Mouse (Mus musculus): ENCODE measurements around the gene Tmc3. TPM values are rescaled to one million over a fixed set of nuclear protein-coding genes. Genes with fewer than 3 reads are reported as not detected.
A peak's percentile ranks its signal among the peaks of the same experiment; 100 is the strongest.

Gene Tmc3
- polyA plus RNA-seq, 1 experiment = 1.0 TPM

GRCm38 (mm10) chr7:83597063-83597462 lies 12.3 kb downstream of the Tmc3 start:
- Histone ChIP-seq H3K4me3 (ENCODE audit: insufficient read depth, low read depth, low read length) (no peak overlapping the region), H3K4me1 (ENCODE audit: control insufficient read depth, insufficient read depth, low read length) (no peaks in the 10 kb centered on the region), H3K36me3 (ENCODE audit: control insufficient read depth, insufficient read depth, low read length) (no peaks in the 10 kb centered on the region), H3K27me3 (replicated peaks; ENCODE audit: control insufficient read depth, insufficient read depth, low read length) (no peaks in the 10 kb centered on the region), H3K27ac (ENCODE audit: insufficient read depth, low read depth, low read length) (no peak overlapping the region)
- DNase-seq = no peak
- WGBS = 92% methylated on average over 3 of the region's 3 CpGs
- no peak for TF ChIP-seq POLR2A (IDR thresholded peaks at IDR 0.05; ENCODE audit: low read depth, low read length)
- no peak for TF ChIP-seq CTCF (conservative IDR thresholded peaks at IDR 0.05; ENCODE audit: insufficient read depth, insufficient read length, low read depth, low read length)

DNA sequence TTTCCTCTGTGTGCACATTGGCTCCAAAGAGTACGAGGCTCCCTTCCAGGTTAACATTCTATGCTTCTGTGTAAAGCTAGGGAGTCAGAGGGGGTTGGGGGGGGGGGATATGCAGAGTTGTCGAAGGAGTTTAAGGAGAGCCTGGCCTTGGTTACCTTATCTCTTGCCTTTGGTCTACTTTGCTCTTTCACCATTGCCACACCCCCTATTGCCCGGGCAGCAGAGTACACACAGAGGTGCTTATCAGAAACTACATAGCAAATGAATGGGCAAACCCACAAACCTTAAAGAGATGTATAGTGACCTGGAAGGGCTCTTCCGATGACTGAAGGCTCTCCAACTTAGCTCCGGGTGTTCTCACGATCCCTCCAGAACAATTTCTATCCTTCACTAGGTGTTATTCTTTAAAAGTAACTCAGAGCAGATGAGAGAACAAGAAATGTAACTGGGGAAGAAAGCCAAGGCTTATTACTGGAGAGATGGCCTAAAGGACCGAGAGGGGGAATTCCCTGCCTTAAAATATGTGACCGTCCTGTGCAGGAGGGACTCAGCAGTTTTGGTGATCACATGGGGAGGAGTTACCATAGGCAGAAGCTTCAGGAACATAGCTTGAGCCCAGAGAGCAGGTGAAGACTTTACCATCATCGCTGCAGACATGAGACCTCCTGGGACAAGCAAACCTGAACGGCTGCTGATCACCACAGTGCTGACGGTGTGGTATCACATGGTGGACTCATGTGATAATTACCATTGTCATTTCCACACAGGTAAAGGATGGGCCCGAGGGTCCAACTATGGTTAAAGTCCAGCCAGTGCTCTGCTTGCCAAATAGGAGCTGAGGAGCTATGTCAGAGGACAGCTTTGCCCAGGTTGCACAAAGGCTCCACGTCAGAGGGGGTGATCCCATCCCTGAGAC lies 14.5 kb downstream of the Tmc3 start:
- 88% methylated on average over 13 of the region's 13 CpGs for WGBS
- H3K4me3 ChIP-seq (ENCODE audit: insufficient read depth, low read depth, low read length) = no peak overlapping the region
- H3K27ac ChIP-seq (ENCODE audit: insufficient read depth, low read depth, low read length) = no peak overlapping the region
- no peaks in the 10 kb centered on the region for H3K27me3 ChIP-seq (replicated peaks; ENCODE audit: control insufficient read depth, insufficient read depth, low read length)
- TF ChIP-seq CTCF (conservative IDR thresholded peaks at IDR 0.05; ENCODE audit: insufficient read depth, insufficient read length, low read depth, low read length) (no peak), POLR2A (IDR thresholded peaks at IDR 0.05; ENCODE audit: low read depth, low read length) (no peak)
- no peak for DNase-seq
- no peaks in the 10 kb centered on the region for H3K36me3 ChIP-seq (ENCODE audit: control insufficient read depth, insufficient read depth, low read length)
- no peaks in the 10 kb centered on the region for H3K4me1 ChIP-seq (ENCODE audit: control insufficient read depth, insufficient read depth, low read length)

DNA sequence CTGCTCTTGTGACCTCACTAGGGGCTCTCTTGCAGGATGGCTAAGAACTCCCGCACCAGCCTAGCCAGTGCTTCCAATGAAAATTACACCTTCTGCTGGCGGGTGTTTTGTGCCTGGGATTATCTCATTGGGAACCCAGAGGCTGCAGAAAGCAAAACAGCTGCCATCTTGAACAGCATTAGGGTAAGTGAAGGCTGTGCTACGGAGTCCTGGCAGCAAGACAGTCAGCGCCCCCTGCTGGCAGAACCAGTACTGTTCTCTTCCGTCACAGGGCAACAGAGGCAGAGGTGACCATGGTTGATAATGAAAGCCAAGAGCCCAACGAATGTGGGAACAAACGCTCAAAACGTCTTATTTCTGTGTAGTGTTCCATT lies 15.2 kb downstream of the Tmc3 start:
- 68% methylated on average over 8 of the region's 8 CpGs for WGBS
- H3K27ac ChIP-seq (ENCODE audit: insufficient read depth, low read depth, low read length) = no peak overlapping the region
- H3K36me3 ChIP-seq (ENCODE audit: control insufficient read depth, insufficient read depth, low read length) = no peaks in the 10 kb centered on the region
- no peaks in the 10 kb centered on the region for H3K4me1 ChIP-seq (ENCODE audit: control insufficient read depth, insufficient read depth, low read length)
- DNase-seq = peak; percentile 58
- no peak for TF ChIP-seq POLR2A (IDR thresholded peaks at IDR 0.05; ENCODE audit: low read depth, low read length)
- peak; percentile 77 for TF ChIP-seq CTCF (conservative IDR thresholded peaks at IDR 0.05; ENCODE audit: insufficient read depth, insufficient read length, low read depth, low read length)
- no peak overlapping the region for H3K4me3 ChIP-seq (ENCODE audit: insufficient read depth, low read depth, low read length)
- H3K27me3 ChIP-seq (replicated peaks; ENCODE audit: control insufficient read depth, insufficient read depth, low read length) = no peaks in the 10 kb centered on the region

DNA sequence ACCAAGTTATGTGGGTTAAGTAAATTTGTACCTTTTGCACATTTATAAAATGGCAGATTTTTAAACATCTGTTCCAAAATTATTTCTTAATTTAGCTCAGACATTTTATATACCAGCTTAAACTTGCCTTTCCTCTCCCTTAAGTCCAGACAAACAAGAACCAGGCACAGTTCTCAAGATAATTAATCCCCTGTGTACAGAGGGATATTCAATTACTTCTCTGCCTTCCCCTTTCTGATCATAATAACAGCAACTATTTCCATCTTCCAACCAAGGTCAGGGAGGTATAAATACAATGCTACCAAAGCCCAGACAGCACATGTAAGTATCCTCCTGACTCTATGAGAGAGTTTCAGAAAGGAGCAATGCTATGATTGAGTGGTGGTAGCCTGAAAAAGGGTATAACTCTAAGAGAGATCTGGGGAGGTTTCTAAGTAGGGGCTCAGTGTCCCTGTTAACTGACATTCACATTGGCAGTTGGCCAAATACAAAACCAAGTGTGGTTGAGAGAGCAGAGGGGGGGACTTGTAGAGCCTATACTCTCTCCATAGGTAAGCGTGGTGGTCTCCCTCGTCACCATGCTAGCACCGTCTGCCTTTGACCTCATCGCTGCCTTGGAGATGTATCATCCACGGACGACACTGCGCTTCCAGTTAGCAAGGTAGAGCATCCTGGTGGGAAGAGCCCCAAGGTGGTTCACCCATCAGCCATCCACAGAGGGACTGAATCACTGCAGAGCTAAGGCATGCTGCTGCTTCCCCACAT lies 19.6 kb downstream of the Tmc3 start:
- TF ChIP-seq POLR2A (IDR thresholded peaks at IDR 0.05; ENCODE audit: low read depth, low read length) = no peak
- no peaks in the 10 kb centered on the region for H3K27me3 ChIP-seq (replicated peaks; ENCODE audit: control insufficient read depth, insufficient read depth, low read length)
- WGBS = 91% methylated on average over 7 of the region's 7 CpGs

GRCm38 (mm10) chr7:83606796-83607195 lies 22.1 kb downstream of the Tmc3 start:
- DNase-seq = no peak
- no peak overlapping the region for H3K4me3 ChIP-seq (ENCODE audit: insufficient read depth, low read depth, low read length)
- H3K27ac ChIP-seq (ENCODE audit: insufficient read depth, low read depth, low read length) = no peak overlapping the region
- TF ChIP-seq POLR2A (IDR thresholded peaks at IDR 0.05; ENCODE audit: low read depth, low read length) (no peak), CTCF (conservative IDR thresholded peaks at IDR 0.05; ENCODE audit: insufficient read depth, insufficient read length, low read depth, low read length) (no peak)
- whole genome bisulfite sequencing = 94% methylated on average over 2 of the region's 2 CpGs
- no peaks in the 10 kb centered on the region for H3K27me3 ChIP-seq (replicated peaks; ENCODE audit: control insufficient read depth, insufficient read depth, low read length)
- H3K36me3 ChIP-seq (ENCODE audit: control insufficient read depth, insufficient read depth, low read length) = no peaks in the 10 kb centered on the region
- no peaks in the 10 kb centered on the region for H3K4me1 ChIP-seq (ENCODE audit: control insufficient read depth, insufficient read depth, low read length)

More for the DNA sequence above, 19.6 kb downstream of the Tmc3 start:
- H3K36me3 ChIP-seq (ENCODE audit: control insufficient read depth, insufficient read depth, low read length) = no peaks in the 10 kb centered on the region
- no peak for DNase-seq
- H3K4me1 ChIP-seq (ENCODE audit: control insufficient read depth, insufficient read depth, low read length) = no peaks in the 10 kb centered on the region
- no peak overlapping the region for H3K27ac ChIP-seq (ENCODE audit: insufficient read depth, low read depth, low read length)
- H3K4me3 ChIP-seq (ENCODE audit: insufficient read depth, low read depth, low read length) = no peak overlapping the region

DNA sequence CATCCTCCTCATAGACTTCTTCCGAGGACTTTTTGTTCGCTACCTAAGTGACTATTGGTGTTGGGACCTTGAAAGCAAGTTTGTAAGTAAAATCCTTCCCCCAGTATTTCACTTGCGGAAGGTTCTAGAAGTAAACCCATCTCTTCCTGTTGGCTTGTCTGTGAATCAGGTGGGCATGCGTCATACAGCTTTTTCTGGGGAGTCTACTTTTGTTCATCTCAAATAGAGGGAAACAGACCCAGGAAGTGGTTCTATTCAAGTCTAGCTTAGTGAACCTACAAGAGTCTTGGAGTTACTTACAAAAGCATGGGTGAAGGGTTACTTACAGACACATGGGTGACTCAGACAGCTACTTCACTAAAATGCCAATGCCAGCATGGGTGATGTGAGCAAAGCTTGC lies 25.2 kb downstream of the Tmc3 start:
- Histone ChIP-seq H3K4me1 (ENCODE audit: control insufficient read depth, insufficient read depth, low read length) (peaks cover 5% of the 10 kb centered on the region; the same call in 1 of the 2 replicates), H3K4me3 (ENCODE audit: insufficient read depth, low read depth, low read length) (no peak overlapping the region), H3K36me3 (ENCODE audit: control insufficient read depth, insufficient read depth, low read length) (no peaks in the 10 kb centered on the region), H3K27me3 (replicated peaks; ENCODE audit: control insufficient read depth, insufficient read depth, low read length) (no peaks in the 10 kb centered on the region), H3K27ac (ENCODE audit: insufficient read depth, low read depth, low read length) (no peak overlapping the region)
- TF ChIP-seq POLR2A (IDR thresholded peaks at IDR 0.05; ENCODE audit: low read depth, low read length) = no peak
- DNase-seq = no peak
- WGBS = 96% methylated on average over 4 of the region's 4 CpGs

- Histone ChIP-seq H3K4me3 (ENCODE audit: insufficient read depth, low read depth, low read length) (no peak overlapping the region), H3K27me3 (replicated peaks; ENCODE audit: control insufficient read depth, insufficient read depth, low read length) (no peaks in the 10 kb centered on the region), H3K27ac (ENCODE audit: insufficient read depth, low read depth, low read length) (peak overlapping the region; percentile 2; the same call in 1 of the 2 replicates), H3K36me3 (ENCODE audit: control insufficient read depth, insufficient read depth, low read length) (no peaks in the 10 kb centered on the region), H3K4me1 (ENCODE audit: control insufficient read depth, insufficient read depth, low read length) (peaks cover 5% of the 10 kb centered on the region; the same call in 1 of the 2 replicates)
- peak; percentile 73 for DNase-seq
- TF ChIP-seq CTCF (conservative IDR thresholded peaks at IDR 0.05; ENCODE audit: insufficient read depth, insufficient read length, low read depth, low read length) = no peak
- TF ChIP-seq POLR2A (IDR thresholded peaks at IDR 0.05; ENCODE audit: low read depth, low read length) = no peak
- WGBS = 20% methylated on average over 1 of the region's 1 CpGs
Observed at GRCm38 (mm10) chr7:83611886-83612285, 27.2 kb downstream of the Tmc3 start.

All from kidney, adult 2 months (tissue).